Mouse (Mus musculus): ENCODE data around the gene Tjap1.

Tjap1 gene

DNA sequence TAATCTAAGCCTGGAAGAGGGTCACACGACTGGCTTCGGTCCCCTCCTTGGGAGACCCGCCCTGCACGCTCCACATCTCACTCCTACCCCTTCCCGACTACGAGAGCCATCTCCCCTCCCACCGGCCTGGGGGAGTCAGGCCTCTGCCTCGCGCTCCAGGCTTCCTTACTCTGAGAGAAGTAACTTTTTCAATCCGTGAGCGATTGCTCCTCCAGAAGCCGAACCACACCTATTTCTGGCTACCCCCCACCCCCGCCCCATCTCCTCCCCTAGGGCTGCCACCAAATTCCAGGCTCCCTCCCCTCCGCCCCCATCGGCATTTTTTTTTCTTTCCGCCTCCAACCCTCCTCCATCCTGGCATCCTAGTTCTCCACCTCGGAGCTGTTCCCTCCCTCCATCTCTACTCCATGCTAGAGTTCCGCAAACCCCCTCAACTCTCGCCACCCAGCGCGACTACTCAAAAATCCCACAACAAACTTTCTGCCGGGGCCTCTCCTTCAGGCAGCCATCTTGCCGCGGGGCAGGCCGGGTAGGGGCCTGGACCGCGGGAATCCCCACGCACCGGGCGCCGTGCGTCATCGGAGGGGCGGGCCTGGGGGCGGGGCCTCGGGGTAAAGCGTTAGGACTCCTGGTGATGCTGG, at the start of gene Tjap1:
Gene Tjap1 (minus strand): TSS at position 544 of the 641 bp plus-strand sequence.
- DNase-seq: peak; percentile 89 to 95

DNA sequence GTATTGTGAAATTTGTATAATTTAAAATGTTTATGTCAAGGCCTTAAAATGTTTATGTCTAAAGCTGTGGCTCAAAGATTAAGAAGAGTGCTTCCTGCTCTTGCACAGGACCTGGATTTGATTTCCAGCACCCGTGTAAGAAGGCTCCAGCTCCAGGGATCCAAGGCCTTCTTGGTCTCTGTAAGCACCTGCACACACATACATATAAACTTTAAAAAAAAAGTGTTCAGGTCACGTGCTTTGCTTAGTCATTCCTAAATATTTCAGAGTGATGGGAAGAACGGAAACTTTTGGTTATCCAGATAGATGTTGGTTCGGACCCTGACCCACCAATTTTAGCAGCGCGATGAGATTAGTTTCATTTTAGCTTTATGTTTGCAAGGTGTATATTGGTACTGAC, 45.9 kb upstream of the Tjap1 start:
- DNase-seq: no peak

DNA sequence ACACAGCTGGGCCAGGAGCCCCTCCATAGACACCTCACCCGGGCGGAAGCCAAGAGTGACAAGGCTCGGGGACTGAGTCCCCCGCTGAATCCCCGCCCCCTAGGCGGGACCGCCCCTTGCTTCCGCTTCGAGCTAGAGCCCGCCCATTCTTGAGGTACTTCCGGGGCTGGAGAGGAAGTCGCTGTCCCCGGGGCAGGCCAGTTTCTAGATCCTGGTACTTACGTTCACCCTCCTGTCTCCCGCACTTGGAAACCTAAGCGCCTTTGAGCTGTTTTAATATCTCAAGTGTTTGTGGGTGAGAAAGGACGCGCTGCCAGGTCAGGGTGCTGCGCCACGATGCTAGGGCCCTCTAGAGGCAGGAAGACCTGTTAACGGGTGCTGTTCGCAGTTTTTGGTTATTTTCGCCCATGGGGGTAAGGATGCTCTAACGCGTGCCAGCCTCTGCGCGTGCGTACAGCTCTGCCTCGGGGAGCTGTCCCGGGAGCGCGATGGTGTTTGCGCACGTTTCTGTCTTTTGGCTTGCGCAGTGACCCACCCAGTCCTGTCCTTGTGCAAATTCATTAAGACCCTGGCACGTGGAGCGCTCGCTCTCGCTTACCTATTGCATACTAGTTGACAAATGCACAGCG, 45.2 kb upstream of the Tjap1 start, which contains the start of gene Abcc10:
Gene Abcc10 (minus strand): TSS at position 447 of the 629 bp plus-strand sequence.
- DNase-seq: peak; percentile 95 to 97

DNA sequence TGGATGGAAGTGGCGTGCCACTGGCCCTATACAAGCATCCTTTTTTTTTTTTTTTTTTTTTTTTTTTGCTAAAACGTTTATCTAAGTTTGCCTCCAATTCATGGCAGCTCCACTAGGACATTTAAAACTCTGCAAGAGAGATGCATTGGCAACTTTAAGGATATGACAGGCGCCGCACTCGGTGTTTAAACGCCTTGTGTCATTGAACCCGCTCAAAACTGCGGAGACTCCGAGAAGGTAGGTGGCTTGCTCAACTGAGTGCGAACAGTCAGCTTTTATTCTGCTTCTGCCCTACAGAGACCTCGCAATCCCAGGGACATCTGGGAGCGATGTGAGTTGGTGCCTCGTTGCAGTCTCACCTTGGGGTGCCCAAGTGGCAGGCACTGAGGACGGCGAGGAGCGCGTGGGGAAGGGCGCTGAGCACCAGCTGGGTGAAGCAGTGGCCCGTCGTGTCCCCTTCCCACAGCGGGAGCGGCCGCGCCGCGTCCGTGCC, 44.6 kb upstream of the Tjap1 start:
- DNase-seq: no peak

DNA sequence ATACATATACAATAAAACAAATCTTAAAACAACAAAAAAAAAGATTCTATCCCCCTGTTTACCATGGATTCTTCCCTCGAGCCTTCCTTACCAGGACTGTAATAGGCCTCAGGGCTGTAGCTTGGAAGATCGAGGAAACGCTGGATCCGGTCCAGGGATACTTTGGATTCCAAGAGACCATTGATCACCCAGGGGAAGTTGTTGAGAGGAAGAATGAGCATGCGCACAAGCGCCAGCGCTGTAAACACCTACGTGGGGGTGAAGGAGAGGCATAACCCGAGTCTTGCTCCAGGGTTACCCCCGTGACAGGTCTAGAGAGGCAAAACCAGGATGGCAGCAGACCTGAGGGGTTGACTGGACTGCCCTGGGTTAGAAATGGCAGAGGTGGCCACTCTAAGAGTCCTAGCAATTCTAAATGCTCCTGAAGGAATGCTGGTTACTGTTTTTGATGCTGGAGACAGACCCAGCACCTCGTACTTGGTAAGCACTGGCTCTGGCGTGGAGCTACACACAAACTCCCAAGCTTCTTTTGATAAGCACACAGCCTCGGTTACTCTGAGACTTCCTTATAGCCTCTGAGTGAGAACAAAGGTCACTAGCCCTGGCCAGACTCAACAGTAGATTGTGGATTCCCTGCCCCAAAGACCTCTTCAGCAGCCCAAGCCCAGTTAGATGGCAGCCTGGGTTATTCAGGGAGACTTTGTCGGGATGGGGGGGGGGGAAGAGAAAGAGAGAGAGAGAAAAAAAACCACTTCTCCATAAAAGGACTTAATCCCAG, 39.4 kb upstream of the Tjap1 start:
- DNase-seq: peak in 1 of 2 experiments; percentile 45

DNA sequence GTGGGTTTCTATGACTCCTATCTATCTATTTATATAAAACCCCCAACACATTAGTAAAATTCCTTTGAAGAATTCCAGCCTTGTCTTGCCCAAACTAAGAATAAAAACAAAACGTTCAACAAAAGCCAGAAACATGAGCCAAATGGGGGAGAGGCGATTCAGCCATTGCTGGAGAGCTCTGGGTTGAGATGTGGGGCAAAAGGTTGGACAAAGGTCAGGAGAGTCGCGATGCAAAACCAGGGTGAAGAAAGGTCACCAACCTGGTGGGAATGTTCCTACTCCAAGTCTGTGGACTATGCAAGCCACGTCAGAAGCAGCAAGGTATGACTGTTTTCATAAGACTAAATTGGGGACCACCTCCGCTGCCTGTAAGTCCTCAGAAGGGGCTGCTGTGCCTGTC, 37.7 kb upstream of the Tjap1 start:
- DNase-seq: peak; percentile 14 to 58

DNA sequence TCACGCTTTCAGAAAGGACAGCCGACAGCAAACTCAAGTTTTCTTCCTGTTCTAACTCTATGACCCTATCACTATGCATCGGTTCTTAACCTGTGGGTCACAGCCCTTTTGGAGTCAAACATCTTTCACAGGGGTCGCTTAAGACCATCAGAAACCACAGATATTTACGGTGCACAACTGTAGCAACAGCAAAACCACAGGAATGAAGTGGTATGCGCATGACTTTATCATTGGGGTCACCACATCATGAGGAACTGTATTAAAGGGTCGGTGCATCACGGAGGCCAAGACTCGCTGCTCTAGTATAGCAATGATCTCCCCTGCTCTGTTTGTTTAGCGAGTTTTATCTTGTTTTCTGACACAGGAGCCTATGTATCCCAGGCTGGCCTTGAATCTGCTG, 33.0 kb upstream of the Tjap1 start:
- no peak for DNase-seq

DNA sequence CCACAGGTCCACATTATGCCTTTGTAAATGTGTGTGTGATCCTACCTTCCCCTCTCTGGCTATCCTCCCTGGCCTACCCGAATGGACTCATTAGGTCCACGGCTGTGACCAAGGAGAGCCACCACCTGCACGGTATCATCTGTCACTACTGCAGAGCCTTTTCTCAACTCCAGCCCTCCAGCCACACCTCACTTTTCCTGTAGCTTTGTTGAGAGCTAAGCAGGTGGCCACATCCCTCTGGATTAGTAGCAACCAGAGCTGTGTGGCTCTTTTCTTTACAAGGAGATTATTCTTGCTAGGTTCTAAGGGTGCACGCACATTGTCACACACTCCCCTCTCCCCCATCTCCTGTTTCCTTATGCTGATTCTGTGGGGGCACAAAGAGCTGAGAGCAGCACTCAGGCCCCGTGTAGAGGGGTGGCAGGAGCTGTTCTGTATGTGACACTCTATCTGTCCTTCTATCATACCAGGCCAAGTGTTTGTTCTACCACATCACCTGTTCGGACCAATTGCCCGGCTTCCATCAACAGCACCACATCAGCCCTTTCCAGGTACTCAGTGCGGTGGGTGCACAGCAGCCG, 30.4 kb upstream of the Tjap1 start:
- DNase-seq: no peak

DNA sequence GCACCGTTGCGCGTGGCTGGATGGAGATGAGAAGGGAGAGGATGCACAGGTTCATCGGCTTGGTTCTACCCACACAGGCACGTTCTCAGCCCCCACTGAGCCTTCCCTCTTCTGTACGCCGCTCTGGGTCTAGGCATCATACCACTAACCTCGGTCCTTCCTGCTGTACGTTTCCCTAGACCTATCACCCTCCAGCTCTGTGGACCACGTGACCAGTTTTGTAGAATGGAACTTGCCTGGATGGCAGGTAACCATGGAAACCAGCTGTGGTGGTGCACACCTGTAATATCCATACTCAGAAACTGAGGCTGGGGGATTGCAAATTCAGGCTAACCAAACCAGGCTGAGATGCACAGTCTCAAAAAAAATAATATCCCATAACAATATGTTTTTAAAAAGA, 27.7 kb upstream of the Tjap1 start:
- peak in 1 of 2 experiments; percentile 15 for DNase-seq

DNA sequence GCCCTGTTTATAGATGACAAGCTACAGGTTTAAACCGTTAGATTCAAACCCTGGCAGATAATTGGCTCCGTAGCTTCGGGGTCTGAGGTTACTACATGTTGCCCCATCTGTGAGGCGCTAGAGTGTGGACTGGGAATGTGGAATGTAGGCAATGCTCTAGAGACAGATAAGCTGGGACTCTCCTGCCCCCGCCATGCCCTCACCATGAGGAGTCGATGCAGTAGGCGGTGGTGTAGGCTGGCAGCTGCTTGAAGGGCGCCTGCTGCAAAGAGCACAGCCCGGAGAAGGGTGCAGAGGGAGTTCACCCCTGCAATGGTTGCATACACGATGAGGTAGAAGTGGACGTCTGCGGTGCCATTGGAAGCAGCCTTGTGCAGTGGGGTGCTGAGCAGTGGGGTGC, 27.0 kb upstream of the Tjap1 start:
- DNase-seq: peak in 1 of 2 experiments; percentile 19

DNA sequence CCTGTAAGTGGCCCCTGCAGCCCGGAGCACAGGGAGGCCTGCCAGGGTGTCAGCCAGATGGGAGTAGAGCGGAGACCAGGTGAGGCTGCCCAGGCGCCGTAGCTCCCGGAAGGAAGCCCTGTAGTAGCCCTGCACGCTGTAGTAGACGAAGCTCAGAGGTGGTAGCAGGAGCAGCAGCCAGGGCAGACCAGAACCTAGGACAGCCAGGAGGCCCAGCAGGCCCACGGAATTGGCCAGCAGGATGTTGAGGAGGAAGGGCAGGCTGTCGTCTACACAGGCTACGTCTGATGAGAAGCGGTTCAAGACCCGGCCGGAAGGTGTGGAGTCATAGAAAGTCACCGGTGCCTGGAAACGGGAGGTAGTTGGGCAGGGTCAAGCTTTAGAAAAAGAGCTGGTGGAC, 24.1 kb upstream of the Tjap1 start:
- peak in 1 of 2 experiments; percentile 27 for DNase-seq

DNA sequence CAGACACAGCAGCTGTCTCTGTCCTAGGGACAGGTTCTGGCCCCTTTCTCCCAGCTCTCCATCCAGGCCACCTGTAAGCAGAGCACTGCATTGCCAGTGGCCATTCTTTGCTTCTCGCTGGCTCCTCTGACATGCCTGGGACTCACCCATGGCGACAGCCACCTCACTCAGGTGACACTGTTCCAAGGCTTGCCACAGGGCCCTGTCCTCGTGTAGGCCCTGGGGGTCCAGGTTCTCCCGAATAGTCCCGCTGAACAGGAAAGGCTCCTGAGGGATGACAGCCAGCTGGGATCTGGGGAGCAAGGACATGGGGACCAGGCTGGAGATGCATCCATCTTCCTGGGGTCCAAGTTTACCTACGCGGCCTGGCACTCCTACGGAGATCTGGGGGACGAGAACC, 21.4 kb upstream of the Tjap1 start:
- DNase-seq: peak in 1 of 2 experiments; percentile 31

DNA sequence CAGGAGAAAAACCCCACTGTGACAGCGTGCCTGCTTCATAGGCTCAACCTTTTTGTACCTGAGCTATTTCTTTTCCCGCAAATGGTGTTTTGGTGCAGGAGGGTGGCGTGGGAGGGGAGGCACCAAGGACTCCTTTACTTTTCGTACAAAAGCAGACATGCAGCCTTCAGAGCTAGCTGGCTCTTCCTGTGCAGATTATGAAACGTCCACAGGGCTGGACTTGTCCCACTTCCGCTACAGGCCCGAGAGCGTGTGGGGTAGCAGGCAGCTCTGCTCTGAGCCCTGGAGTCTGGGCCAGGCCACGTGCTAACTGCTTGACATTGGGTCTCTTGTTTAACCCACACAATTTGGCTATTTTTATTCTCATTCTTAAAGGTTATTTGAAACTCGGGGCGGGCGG, 19.1 kb upstream of the Tjap1 start:
- DNase-seq: peak; percentile 10 to 62

DNA sequence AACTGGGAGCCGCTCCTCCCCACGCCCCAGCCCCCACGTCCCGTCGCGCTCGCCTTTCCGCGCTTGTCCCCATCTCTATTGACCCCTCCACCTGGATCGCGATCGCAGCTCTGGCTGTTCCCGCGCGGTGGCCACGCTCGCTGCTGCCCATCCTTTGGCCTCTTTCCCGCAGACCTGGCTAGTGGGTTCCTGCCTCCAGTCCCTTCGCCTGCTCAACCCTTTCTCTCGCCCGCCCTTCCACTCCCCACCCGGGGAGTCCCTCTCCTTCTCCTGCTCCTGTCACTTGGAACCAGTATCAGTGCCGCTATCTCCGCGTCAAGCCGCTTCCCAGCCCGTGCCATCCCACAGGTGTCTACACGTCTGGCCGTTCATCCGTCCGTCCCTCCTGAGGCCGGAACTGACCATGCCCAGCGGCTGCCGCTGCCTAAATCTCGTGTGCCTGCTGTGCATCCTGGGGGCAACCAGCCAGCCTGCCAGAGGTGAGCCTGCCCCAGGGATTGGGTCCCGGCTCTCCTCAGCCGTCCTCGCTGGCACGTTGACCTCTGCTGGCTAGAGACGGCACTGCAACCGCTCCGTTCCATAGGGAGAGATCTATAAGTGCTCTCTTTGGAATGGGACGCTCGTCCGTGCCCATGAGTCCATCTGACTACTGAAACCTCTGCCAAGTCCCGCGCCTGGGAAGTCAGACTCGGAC, 15.5 kb upstream of the Tjap1 start:
- DNase-seq: peak; percentile 88 to 91

DNA sequence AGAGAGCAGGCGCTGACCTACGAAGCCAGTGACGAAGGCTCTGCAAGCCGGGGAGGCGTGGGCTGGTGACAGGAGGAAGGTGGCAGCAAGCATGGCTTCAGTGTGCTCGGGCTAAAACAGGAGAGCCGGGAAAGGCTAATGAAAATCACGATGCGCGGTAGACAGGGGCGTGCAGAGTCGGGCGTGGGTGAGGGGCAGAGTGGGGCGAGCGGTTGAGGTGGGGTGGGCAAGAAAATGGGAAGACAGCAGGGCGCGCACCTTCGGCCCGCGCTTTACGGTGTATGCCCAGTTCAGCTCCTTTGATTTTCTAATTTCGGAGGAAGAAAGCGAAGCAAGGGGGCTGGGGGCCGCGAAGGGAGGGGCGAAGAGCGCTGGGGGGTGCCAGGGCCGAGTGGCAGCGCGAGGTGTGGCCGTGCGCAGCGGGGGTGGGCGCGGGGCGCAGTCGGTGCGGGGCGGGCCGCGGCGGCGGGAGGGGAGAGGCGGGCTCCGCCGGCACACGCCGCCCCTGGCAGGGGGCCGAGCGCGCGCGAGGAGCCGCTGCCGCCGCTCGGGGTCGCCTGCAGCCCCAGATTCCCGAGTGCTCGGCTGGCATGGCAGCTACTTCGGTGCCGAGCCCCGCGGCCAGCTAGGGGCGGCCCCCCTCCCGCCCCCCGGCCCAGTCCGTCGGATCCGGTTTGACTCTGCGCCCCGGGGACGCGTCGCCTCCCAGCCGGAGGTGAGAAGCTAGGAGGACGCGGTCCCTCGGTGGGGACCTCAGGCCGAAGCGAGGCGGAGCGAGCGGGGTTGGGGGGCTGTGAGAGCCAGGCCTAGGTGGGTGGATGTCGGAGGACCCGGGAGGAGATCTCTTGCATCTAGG, 14.8 kb upstream of the Tjap1 start, which contains the start of gene Dlk2:
Gene Dlk2 (plus strand): TSS at position 58 of the 856 bp plus-strand sequence.
- DNase-seq: peak; percentile 16 to 35

DNA sequence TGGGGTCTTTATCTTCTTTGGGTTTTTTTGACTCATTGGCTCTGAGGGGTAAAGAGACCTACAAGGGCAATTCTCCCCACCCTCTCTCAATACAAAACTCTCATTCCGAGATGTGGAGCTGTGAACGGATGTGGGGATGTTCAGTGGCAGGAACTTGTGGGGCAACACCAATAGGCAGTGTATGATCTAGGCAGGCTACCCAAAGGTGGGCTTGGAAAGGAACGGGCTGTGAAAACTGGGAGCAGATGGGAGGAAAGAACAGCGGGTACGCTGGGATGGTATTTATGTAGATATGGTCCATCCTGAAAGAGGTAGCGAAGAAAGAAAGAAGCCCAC, 14.2 kb upstream of the Tjap1 start:
- no peak for DNase-seq

DNA sequence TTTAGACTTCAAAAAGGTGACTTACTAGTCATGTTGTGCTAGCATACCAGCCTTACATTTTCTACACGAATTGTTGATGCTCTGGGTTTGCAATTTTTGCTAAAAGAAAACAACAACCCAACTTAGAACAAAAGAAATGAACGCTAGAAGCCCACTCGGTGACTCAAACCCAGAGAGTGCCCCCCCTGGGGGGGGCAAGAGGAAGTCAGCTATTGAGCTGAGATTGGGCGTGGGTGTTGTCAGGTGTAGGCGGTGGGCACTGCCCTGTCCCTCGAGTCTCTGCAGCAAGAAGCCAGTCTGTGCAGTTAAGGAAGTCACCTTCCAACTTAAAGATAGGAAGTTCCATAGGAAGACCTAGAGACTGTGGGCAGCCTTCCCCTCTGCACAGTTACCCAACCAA, 13.8 kb upstream of the Tjap1 start:
- DNase-seq: peak in 1 of 2 experiments; percentile 19

DNA sequence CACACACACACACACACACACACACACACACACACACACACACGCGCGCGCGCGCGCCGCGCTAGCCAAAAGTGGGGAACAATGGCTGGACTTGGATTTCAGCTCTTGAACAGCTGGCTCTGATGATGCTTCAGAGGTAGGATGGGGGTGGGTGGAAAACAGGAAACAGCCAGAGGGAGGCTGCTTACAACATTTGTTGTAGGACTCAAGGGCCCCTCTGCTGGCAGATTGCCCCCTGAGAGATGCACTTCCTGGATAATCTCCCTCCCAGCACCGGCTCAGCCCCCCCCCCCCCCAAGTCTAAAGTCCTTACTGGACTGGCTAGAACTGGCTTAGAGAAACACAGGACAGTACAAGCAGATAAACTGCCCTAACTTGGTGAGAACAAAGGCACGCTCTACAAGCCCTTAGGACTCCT, 4.9 kb upstream of the Tjap1 start:
- peak; percentile 86 to 92 for DNase-seq

DNA sequence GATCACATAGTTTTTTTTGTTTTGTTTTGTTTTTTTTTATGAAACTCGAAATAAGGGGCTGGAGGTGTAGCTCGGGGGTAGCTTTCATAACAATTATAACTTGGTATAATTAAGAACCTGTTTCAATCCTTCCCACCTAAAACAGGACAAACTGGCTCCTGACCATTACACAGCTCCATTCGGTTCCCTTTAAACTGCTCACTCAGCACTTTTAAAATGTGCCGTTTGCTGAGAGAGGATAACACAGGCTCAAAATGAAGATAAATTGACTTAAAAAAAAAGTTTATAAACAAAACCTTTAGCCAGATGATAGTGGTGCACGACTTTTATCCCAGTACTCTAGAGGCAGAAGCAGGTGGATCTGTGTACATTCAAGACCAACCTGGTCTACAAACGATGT, 2.6 kb upstream of the Tjap1 start:
- DNase-seq: no peak

DNA sequence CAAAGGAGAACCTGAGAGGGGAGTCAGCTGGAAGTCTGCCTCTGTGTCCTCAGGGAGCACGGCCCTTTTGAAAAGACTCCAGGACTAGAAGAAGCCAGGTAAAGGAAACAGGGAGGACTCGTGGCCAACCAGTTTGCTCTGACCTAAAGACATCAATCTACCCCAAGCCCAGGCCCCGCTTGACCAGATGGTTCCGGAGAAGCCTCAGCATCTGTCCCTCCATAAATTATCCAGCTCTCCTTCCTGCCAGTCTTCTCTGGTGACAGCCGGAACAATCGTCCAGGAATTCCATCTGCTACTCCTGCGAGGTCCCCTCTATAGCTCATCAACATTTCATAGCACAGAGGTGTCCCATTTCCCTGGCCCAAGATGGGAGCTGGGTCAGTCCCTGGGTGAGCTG, 1.8 kb upstream of the Tjap1 start:
- no peak for DNase-seq

DNA sequence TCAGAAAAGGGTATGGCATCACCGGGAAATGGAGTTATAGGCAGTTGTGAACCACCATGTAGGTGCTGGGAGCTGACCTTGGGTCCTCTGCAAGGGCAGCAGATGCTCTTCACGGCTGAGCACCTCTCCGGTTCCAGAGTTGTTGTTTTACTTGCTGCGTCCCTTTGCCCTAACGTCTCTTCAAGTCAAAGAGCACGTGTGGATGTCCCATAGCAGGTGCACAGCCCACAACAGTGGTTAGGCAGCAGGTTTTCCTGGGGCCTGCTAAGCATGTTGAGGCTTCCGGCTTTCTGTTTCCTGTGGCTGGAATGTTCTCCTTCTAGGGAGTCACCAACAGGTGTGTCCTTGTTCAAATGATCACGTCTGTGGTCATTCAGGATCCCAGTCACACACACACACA, 1.1 kb upstream of the Tjap1 start:
- peak; percentile 41 to 73 for DNase-seq

DNA sequence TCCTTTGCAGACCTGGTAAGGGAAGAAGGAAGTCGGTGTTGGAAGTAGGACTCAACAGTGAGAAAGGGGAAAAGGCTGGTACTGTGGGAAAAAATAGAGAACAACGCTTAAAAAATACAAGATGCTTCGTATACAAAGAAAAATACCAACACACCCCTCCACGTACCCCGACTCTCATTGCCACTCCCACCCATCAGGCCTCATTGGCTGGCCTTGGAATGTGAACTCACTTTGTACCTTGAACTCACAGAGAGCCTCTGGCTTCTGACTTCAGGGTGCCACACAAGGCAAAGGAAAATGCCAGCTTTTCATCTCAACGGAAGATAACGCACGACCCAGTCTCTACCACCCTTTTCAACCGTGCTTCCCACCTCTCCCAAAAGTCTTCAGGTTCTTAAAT, 314 bp upstream of the Tjap1 start:
- peak; percentile 39 to 64 for DNase-seq

Data from kidney, postnatal 25 days (tissue).